Mouse (Mus musculus) lung, postnatal 25 days (tissue): Measurements from ENCODE around the gene Grasp.

ENCODE experiments used
- DNase-seq: peaks from one replicate; pipeline ENCODE4 v3.0.0; 2022; ENCODE audit warnings: low spot score

The Grasp gene

GRCm38 (mm10) chr15:101224006-101224906 lies at the start of gene Grasp:
Gene Grasp (plus strand): TSS chr15:101224188.
- DNase-seq = peak; percentile 93

DNA sequence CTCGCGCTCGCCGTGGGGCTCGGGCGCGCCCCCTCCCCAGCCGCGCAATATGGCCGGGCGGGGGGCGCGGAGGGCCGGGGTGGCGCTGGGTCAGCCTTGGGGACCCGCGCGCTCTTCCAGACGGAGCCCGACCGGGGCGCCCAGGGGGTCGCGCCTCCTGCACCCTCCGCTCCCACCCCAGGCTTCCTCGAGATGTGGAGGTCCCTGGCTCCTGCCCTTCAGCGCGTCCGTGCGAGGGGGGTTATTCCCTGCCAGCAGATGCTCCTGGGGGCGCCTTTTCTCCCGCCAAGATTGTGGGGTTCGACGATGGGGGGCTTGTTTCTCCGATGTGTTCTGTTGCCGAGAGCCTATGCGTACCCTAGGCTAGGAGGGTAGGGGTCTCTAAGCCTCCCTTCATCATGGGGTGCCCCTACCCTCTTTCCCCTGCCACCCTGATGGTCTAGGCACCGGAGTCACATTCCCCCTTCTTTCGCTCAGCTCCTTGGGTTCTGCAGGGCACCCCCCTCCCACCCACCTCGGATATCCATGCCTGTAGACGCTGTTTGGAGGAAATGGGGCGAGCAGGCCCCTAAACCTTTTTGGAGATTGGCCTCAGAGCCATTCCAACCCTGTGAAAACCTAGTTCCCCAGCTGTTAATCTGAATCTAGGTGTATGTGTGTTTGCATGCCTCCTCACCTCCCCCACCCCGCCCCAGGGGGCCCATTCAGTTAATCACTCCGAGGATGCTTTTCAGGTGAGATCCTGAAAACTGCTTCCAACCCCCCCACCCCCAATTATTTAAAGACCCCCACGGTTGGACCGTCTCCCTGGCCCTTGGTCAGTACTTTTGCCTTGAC lies 49.5 kb upstream of the Grasp start:
- no peak for DNase-seq

- no peak for DNase-seq
These were observed 48.9 kb upstream of the Grasp start for GRCm38 (mm10) chr15:101175131-101175460.

DNA sequence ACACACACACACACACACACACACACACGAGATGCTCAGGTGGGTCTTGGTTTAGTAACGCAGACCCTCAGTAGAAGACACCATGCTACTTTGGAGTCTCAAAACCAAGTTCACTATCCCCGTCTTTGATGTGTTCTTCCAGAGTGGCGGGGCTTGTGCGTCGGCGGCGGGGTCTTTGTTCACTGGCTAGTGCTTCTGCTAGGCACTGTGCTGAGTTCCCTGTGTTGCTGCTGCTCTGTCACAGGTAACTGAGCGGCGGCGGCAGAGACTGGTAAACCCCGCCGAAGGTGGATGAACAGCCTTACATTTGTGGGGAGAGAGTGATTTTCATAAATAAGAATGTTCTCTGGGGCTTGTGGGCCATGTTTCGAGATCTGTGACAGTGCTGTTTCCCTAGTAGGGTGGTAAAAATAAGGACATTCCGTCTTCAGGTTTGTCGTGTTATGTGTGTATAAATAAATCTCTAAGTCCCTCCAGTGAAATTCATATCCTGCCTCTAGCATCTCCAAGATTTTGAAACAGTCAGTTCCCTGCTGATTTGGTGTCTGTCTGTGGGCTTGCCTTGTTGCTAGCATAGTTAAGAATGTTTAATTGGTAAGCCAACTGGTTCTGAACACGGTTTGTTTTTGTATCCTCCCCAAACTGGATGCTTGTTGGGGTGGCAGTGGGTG lies 48.2 kb upstream of the Grasp start:
- no peak for DNase-seq

- DNase-seq = no peak
These were observed 47.7 kb upstream of the Grasp start for GRCm38 (mm10) chr15:101176284-101176680.

GRCm38 (mm10) chr15:101176795-101177691 lies 46.9 kb upstream of the Grasp start:
- no peak for DNase-seq

- DNase-seq = no peak
These were observed 43.5 kb upstream of the Grasp start for GRCm38 (mm10) chr15:101180363-101181105.

GRCm38 (mm10) chr15:101181106-101181466 lies 42.9 kb upstream of the Grasp start:
- DNase-seq = no peak

GRCm38 (mm10) chr15:101181500-101181899 lies 42.5 kb upstream of the Grasp start:
- DNase-seq = no peak

DNA sequence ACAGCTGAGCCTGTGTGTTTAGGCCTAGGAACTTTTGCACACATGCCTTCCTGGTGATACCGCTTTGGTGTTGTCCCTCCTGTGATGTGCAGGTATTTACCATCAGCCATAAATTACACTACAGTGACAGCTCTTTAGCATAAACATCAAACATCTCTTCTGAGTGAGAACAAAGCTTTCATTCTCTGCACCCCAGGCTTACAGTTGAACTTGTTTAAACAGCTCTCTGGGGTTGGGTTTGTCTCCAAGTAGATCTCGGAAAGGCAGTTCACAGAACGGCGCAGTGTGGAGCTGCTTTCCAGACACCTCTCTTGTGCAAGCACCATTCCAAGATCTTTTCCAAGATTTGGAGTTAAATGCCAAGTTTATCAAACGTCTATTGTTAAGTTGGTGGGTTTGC lies 41.3 kb upstream of the Grasp start:
- DNase-seq = no peak

DNA sequence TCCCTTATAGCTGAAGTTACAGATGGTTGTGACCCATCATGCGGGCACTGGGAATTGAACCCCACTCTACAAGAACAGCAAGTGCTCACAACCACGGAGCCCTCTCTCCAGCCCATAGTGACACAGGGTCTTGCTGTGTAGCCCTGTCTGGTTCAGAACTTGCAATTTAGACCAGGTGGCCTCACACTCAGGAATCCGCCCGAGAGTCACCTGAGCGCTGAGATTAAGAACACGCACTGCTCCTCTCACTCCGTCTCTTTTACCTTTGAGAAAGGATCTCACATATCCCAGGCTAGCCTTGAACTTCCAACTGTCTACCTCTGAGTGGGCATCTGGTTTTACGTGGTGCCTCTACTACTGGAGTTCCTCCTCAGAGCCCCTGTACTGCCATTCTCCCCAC lies 39.7 kb upstream of the Grasp start:
- DNase-seq = no peak

DNA sequence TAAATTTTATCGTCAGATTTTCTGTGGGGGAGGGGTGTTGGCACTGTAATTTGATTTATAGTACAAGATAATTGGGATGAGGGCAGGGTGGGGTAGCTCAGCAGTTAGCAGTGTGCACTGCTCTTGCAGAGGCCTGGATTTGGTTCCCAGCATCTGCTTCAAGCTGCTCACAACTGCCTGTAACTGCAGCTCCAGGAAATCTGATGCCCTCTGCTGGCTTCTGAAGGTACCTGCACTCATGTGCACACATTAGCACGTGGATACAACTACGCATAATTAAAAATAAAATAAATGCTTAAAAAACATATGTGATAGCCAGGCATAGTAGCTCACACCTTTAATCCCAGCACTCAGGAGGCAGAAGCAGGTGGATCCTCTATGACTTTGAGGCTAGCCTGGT lies 38.4 kb upstream of the Grasp start:
- no peak for DNase-seq

DNA sequence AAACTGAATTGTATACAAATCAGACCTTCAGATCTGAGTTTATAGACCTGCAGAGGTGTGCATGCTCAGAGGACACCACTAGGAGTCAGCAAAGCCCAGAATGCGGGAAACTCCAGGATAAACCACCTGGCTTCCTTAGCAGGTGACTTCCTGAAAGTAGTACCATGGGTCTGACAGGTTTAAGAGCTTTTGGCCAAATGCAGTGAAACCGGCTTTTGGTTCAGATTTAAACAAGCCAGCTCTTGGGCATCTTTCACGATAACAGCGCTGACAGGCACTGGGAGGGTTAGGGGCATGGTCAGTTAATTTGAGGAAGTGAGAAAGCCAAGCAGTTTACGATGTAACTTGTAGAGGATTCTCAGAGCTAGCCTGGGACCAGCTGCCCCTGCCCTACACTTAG lies 36.1 kb upstream of the Grasp start:
- no peak for DNase-seq

DNA sequence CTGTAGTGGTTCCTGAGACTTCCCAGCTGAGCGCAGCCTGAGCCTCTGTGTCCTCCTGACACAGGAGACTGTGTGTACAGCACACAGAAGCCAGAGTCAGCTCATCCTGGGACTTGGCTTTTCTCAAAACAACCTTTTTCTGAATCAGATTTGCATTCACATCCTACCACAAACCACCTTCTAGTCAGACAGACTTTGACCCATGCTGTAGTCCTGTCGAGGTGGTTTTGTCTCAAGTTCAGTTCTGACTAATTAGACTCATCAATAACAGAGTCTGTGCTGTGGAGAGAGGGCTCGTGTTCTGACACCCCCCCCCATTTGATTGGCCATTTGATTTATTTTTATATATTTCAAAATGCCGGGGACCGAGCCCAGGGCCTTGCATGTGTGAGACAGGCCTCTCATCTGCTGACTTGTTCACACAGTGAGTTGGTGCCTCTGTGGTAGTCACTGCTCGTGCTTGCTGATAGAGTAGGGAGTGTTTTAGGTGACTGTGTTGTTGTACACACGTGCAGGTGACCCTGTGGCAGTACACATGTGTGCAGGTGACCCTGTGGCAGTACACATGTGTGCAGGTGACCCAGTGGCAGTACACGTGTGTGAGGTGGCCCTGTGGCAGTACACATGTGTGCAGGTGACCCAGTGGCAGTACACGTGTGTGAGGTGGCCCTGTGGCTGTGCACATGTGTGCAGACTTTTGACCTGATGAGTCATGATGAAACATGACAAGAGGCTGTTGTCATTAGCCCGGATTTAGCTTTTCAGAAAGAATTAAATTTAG lies 33.8 kb upstream of the Grasp start:
- no peak for DNase-seq

DNA sequence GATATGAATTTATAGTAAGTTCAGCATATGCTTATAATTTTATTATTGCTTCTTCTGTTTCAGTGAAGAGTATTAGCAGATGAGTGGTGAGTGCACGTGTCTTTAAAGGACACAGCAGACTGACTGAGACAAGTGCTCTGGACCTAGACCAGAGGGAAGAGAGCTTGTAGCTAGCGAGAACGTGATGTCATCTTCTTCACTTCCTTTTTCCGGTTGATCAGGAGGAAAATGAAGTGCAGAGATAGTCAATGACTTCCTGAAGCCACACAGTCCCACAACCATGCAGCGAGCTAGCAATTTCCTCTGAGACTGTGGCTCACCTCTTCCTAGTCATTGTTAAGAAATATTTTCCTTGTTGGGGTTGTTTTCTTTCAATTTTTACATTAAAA lies 33.2 kb upstream of the Grasp start:
- peak; percentile 57 for DNase-seq

DNA sequence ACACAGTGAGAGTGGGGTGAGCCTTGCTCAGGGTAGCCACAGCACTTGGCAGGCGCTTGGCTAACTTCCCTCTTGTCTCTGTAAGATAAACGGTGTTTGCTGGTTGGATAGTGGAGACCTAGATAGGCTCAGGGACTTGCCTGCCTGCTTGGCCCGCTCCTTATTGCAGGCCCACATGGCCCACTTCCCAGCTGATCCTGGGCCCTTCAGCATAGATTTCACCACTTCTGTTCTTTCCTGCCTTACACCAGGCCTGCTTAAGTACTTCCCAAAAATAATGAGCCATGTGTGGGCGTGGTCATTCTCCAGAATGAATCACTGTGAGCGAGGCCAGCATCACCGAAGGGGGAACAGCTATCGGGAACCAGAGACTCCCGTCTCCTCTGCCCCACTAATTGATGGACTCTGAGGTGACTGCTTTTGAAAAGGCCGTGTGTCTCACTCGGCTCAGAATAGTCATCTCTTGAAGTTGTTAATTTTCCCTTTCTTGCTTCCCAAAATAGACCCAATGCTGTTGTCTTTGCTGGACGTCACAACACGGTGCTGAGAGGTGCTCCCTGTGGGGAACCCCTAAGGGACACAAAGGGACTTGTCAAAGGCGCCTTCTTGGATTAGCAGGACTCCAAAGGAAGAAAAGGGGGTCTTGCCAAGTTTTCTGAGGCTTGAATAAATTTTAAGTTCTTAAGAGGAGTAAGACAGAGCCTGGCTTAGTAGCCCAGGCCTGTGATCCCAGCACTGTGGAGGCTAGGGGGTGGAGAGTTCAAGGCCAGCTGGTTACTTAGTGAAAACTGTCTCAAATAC lies 32.3 kb upstream of the Grasp start:
- DNase-seq = peak; percentile 83

- no peak for DNase-seq
These were observed 31.7 kb upstream of the Grasp start for GRCm38 (mm10) chr15:101192260-101192640.

- no peak for DNase-seq
These were observed 31.3 kb upstream of the Grasp start for GRCm38 (mm10) chr15:101192651-101193050.

DNA sequence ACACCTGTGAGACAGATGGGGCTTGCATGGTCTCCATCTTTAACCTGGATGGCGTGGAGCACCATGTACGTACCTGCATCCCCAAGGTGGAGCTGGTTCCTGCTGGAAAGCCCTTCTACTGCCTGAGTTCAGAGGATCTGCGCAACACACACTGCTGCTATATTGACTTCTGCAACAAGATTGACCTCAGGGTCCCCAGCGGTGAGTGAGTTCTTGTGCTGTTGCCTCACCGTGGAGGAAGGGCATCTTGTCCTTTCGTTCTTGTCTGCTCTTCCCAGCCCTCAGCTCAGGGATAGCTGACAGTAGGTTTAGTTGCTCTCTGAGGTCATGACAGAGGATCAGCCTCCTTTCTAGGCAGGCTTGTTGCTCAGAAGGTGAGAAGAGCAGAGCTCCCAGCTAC lies 30.0 kb upstream of the Grasp start:
- DNase-seq = no peak
